Mouse (Mus musculus) spleen, adult 12 weeks (tissue): ENCODE data around the gene Clcn7.
"Not testable (repeated sequence)": the region's sequence is repeated elsewhere in the genome, so short reads cannot be mapped to it uniquely, and the experiment has no call there.

Experiments used
- DNase-seq: peaks from one replicate; pipeline ENCODE4 v3.0.0; 2022; ENCODE audit warnings: low spot score

Clcn7 gene

DNA sequence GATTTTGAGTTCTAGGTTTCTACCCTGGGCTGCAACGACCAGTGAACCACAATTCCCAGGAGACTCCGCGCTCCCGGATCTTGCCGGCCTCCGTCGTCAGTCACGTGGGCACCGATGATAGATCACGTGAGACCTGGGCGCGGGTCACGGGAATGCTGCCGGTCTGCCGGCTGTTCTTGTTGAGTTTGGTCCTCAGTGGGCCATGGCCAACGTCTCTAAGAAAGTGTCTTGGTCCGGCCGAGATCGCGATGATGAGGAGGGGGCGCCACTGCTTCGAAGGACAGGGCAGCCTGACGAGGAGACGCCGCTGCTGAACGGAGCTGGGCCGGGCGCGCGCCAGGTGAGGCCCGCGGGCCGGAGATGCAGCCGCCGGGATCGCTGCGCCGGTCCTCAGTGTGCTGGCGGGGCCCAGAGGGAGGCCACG, at the start of gene Clcn7:
Gene Clcn7 (plus strand): TSS at position 117 of the 424 bp plus-strand sequence.
- DNase-seq = peak; percentile 86

DNA sequence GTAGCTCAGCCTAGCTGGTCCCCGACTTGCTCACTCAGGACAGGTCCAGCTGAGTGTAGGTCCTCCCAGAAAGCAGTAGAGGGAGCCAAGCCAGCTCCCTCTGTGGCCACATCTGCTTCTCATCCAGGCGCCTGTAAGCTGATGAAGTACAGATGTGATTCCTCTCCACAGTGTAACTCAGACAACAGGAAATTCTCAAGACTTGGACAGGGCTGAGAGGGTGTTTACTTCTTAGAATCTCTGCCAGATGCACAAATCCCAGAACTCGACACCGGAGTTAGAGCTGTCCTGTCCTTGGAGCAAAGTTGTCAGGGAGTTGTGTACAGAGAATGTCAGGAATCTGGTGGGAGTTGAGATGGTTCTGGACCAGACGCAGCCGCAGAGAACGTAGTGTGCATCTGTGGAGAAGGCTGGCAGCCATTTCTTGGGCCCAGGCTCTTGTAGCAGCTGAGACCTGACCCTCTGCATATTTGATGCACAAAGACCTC, 49.7 kb upstream of the Clcn7 start, which contains the start of gene Tmem204:
Gene Tmem204 (minus strand): TSS at position 148 of the 488 bp plus-strand sequence.
- DNase-seq = no peak

DNA sequence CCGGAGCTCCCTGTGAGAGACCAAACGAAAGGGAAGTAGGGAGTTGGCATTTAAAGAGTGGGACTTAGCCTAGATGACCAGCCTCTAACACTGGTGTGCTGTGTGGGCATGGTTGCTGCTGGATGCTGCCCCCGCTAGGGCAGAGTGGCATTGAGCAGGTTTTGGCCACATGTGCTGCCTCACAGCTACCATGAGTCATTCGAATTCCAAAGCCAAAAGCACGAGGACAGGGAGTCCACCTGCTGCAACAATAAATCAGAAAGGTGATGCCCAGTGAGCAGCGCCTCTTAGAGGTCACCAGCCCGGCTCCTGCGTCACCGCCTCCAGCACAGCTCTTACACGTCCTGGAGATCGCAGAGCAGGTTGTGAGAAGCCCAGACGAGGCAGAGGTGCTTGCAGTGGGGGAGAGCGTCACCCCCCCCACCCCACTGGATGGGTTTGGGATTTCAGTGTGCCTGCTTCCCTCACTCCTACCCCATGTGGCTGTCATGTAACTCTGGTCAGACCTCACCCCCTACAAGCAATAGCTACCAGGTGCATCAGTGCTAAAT, 48.3 kb upstream of the Clcn7 start:
- DNase-seq = no peak

DNA sequence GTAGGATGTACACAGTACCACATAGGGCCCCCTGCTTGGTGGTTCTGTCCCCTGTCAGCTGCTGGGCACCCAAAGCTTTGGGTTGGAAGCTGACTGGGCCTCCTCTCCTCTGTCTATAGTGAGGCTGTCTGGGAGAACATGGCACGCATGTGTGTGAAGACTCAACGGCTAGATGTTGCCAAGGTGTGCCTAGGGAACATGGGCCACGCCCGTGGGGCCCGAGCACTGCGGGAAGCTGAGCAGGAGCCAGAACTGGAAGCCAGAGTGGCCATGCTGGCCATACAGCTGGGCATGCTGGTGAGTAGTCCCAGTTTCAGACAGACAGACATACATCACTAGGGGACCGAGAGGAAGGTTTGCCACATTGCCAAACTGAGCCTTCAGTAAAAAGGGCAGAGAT, 46.5 kb upstream of the Clcn7 start:
- no peak for DNase-seq

DNA sequence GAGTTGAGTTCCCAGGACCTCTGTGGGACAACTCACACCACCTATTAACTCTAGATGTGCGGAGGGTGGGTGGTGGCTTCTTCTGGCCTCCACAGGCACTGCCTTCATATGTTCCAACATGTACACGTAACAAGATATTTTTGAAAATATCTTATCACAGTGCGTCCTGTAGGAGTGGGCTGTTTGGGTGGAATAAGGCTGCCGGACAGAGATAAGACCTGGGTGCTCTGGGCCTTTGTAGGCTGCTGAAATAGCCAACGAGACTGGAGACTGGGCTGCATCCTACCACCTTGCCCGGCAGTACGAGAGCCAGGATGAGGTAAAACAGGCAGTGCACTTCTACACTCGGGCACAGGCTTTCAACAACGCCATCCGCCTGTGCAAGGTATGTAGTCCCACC, 44.0 kb upstream of the Clcn7 start:
- DNase-seq = no peak

DNA sequence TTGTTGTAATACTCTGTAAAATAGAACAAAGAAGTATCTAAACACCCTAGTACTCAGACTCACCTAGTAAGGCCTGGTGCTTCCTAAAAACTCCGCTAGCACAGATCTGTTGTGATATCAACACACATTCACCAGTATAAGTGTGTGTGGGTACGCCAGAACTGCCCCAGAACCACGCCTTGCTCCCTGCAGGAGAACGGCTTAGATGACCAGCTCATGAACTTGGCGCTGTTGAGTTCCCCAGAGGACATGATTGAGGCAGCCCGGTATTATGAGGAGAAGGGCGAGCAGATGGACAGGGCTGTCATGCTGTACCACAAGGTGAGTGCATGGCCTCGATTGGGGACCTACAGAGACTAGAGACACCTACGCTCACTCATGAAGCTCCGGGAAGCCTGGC, 42.7 kb upstream of the Clcn7 start:
- no peak for DNase-seq

DNA sequence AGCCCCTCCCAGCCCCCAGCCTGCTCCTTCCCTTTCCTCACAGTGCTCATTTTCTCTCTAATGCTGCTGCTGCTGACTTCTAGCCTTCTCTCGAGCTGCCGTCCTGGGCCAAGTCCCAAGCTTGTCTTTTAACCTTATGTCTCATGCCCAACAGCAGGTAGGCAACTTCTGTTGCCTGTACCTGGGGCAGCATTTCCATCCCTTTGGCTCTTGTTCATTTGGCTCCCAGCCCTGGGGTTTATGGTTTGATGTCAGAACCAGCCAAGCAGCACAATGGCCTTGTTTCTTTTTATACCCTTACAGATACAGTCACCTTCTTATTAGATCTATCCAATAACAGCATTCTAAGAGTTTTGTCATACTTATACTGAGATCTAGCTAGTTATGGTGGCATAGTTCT, 37.0 kb upstream of the Clcn7 start:
- DNase-seq = no peak

DNA sequence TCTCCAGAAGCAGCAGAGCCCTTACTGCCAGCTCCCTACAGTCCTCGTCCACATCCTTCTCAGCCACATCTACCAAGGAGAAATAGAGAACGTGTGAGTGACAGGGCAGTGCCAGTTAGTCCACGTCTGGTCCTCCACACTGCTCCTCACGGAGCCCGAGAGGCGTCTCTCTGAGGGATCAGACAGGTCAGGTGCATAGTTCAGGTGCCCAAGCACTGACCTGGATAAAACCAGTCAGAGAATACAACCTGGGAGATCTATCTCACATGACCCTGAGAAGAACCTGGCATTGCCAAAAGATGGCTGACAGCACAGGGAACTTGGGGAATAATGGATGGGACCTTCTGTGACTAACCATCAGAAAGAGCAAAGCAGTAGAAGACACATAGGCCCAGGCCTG, 33.1 kb upstream of the Clcn7 start:
- no peak for DNase-seq

DNA sequence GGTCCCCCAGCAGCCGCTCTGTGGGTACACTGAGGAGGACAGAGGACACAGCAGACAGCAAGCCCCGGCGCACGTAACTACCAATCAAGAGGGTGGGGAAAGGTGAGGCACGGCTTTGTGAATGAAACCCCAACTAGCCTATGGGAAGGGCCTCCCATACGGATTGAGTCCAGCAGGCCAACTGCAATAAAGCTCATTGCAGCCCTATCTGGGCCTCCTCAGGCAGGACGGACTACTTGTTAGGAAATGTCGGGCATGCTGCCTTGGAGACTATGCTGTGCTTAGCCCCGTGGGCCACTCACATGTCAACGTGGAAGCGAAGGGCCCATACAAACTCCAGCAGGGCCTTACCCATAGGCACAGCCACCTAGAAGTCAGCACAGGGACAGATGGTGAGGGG, 31.9 kb upstream of the Clcn7 start:
- no peak for DNase-seq

DNA sequence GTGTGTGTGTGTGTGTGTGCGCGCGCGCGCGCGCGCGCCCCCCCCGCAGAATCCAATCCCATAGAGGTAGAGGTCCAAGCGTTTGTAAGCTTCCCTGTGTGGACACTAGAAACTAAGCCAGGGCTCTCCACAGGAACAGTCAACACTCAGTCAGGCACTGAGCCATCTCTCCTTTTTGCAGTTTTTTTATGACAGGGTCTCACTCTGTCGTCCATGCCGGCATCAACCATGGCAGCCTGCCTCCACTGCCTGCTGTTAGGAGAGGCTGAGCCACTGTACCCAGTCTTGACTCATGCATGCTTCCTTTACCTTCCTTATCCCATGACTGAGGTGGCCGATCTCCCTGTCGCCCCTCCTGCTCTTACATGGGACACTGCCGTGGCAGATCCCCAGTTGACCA, 25.4 kb upstream of the Clcn7 start:
- DNase-seq = no peak

DNA sequence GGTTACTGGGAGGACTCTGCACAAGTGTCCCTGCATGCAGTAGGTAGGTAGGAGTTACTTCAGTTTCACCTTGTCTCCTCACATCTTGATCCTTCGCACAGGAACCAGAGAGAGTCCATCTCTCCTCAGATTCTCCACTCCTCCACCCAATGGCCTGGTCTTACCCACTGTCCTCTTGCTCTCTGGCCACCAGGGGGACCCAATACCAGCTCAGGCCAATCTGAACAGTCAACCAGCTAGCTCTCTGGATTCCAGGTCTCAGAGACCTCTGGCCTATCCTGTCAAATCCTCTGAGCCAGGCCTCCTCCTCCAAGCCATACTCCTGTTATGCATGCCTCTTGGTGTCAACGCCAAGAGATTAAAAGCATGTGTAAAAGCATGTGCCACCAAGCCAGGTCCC, 23.6 kb upstream of the Clcn7 start:
- no peak for DNase-seq

DNA sequence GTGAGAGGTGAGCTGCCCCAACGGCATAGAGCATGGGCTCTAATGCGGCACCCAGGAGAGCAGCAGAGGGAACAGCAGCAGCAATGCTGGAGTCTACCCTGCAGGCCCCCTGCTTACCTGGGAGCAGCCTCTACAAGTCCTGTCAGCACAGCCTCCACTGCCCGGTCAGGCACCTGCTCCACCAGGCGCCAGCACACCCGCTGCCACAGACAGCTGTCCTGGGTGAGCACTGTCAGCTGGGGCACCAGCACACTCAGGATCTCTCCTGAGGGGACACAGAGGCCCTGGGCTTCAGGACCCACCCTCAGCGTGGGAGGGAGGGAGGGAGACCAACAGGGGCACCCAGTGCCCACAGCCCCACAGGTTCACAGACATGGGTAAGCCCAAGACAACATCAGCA, 22.6 kb upstream of the Clcn7 start:
- DNase-seq = no peak

DNA sequence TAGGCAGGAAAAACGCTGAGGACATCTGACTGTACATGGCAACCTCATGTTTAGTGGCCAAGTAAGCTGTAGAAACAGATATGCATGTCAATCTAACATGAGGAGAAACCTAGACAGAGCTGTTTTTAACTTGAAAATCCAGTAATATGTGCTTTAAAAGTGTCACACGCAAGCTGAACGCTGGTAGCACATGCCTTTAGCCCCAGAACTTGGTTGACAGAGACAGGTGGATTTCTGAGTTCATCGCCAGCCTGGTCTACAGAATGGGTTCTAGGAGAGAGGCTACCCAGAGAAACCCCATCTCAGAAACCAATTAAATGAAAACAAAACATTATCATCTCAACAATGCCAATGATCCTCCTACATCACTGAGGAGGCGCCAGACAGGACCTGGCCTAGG, 22.0 kb upstream of the Clcn7 start:
- no peak for DNase-seq

DNA sequence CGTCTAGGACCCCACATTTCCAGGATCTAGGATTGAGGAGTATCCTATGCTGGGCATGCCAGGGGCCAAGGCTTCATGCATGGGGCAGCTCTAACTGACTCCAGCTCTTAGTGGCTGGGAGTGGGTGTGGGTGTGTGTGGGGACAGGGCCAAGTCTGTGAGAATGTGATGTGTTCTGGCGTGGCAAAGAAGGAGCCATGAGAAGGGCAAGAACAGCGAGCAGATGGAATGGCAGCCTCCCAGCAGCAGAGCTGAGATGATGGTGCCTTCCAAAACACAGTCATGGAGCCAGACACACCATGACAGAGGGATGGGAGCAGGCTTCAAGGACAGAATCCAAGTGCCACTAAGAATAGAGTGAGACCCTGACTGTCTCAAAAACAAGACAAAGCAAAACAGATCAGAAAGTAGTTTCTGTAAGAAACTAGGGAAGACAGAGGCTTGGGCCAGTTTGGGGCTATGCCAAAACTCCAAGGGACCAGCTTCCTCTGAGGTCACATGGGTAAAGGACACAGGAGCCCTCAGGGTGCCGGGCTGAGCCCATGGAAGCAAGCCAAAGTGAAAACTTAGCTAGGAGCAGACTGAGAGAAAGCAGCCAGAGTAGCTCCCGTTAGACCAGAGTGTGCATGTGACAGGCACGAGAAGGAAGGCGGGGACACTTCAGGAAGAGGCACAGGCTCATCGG, 21.3 kb upstream of the Clcn7 start:
- DNase-seq = no peak

DNA sequence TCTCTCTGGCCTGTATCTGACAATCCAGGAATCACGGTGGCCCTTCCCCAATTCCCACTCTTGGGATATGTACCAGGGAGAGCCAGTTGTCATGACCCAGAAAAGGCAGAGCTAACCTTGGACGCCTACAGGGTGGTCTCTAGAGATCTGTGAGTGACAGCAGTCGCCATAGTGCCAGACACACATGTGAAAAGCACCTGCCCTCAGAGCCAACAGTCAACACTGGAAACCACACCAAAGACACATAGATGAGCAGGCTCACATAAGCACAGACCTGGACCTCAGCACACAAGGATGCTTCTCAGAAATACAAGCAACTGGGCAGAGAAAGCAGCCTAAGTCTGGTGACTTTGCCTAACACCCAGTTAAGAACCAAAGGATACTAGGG, 20.8 kb upstream of the Clcn7 start:
- no peak for DNase-seq

DNA sequence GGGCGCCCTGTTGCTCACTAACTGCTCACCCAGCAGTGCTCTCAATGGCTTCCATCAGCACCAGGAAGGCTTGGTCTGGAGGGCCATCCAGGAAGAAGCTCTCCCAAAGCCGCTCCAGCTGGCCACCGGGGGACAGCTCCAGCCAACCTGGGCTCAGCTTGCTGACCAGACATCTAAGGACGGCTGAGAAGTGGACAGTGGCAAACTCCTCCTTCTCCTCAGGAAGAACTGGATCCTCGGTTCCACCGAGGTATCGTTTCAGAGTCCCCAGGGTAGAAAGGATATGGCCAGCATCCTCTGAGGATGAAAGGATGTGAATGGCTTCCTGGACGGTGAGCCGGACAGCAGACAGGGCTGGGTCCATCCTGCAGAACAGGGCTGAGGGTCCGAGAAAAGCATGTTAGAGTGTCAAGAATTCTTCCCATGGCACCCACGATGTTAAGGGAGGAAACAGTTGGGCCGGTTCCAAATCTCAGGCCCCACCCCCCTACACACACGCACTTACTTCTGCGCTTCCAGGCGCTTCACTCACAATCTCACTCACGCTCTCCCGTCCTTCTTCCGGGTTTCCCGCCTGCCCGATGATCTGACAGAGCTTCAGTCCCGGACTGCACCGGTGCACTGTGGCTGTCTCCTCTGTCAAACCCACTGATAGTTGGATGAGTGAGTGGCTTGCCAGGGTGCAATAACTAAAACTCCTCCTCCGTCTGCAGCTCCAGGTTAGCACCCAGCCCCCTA, 18.1 kb upstream of the Clcn7 start:
- no peak for DNase-seq

DNA sequence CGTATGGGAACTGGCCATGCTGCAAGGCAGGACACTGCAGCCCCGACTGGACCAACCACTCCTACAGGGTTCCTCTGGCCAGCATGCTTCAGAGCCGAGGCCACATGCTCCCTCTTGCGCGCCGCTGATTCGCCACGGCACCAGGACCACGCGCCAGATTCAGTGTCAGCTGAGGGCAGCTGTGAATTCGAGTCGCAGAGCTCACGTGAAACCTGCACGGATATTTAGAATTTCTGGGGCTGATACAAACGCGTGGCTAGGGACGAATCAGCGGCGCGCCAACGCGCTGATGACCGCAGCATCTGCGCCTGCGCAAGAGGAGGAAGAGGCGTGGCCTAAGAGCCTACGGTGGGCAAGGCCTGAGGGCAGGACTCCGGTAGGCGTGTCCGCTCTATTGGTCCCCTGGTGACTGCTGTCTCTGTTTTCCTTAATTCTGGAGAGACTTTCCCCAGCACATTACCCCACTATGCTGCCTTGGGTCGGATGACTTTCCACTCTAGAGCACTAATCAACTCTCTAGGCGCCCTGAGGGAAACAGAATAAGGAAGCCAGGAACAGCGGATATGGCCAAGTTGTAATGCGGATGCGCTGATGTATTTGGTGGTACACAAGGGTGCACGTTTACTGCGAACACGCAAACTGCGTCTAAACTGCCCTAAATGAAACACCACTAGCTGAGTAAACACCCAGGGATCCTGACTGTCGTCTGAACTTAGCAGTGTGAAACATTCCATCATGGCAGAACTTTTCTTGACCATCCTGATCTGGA, 17.3 kb upstream of the Clcn7 start, which contains the start of gene Telo2:
Gene Telo2 (minus strand): TSS at position 304 of the 769 bp plus-strand sequence.
- peak; percentile 91 for DNase-seq

DNA sequence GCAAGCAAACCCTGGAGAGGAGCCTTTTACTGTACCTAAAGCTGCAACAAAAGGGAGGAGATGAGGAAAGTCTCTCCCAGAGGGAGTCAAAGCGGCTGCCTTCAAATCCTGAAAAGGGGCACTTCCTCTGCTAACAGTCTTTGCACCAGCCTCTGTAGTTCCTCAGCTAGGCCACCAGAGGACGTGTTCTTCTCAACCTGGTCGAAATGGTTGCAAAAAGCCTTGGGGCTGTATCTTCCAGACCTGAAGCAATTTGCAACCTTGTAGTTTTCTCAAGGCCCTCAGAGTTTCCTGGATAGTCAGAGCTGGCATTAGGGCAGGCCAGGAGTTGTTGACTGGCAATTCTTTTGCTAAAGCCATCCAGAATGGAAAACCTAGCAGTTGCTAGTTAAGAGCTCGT, 15.9 kb upstream of the Clcn7 start:
- no peak for DNase-seq

DNA sequence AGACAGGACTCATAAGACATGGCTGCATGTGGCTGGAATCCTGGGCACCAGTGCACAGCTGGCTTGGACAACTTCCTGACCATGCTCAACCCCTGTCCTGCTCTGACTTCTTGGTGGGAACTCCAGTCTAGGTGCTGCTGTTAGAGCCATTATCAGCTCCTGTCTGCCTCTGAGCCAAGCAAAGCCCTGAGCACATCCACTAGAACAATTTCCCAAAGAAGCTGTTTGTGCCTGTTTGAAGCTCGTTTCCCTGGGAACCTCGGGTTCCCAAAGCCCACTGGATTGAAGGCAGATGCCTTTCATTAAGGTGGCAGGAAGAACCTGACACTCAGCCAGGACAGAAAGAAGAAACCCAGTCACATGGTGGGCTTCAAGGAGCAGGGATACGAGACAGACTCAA, 12.8 kb upstream of the Clcn7 start, which contains the start of gene Ptx4:
Gene Ptx4 (plus strand): TSS at position 355 of the 400 bp plus-strand sequence.
- DNase-seq = no peak

DNA sequence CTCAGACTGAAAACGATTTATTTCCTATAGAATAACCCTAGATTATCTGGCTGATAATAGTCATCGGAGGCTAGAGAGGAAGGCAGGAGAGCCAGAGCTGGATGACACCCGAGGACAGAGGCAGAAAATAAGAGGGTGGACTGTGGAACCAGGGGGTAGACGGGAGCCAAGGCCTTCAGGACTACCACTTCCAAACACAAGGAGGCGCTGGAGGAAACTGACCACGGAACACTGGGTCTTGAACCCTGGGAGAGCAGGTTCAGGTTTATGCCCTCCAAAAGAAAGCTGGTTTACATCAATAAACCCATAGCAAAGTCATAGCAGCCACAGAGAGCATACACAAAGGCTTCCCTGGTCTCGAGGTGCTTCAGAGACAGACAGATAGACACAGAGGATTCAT, 9.2 kb upstream of the Clcn7 start:
- DNase-seq = no peak

DNA sequence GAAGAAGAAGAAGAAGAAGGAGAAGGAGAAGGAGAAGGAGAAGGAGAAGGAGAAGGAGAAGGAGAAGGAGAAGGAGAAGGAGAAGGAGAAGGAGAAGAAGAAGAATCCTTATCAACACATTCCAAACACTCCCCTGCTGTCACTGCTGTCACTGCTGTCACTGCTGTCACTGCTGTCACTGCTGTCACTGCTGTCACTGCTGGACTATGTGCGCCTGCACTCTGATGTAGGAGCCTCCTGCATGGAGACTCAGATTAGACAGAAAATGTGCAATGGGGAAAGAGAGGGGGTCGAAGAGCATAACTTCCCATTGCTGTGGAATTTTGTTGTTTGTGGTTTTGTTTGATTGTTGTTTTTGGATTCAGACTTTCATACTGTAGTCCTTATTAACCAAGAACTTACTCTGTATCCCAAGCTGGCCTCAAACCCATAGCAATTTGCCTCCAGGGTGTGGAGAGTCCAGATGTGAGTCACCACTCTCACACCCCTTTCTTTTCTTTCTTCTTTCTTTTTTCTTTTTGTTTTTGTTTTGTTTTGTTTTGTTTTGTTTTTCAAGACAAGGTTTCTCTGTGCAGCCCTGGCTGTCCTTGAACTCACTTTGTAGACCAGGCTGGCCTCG, 7.6 kb upstream of the Clcn7 start:
- not testable (repeated sequence) for DNase-seq

DNA sequence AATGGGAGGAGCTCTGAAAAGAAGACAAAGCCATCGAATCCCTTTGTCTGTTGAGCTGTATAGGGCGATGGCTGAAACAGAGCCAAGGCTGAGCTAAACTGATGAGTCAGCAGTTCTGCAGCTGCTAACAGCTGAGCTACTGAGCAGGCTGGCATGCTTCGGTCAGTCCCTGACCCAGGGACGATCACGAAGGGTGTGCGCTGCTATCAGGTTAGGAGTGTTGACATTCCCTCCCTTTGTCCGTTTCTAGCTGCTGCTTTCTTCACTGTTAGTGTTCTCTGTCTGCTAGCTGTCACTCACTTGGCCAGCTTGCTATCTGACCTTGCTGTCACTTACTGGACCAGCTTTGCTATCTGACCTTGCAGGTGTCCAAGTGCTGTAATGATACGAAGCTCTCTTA, 6.1 kb upstream of the Clcn7 start:
- no peak for DNase-seq
